Mouse (Mus musculus) spleen, adult 2 months (tissue): ENCODE measurements around the gene Pdia5.

Experiments used
- CTCF ChIP-seq: fragments of 200-500 bp; IDR thresholded peaks from 2 replicates; pipeline ENCODE4 v1.5.1; 2011; ENCODE audit warnings: mild to moderate bottlenecking, inconsistent platforms; ENCODE audit not compliant: insufficient read depth, insufficient read length, insufficient replicate concordance; ENCODE audit errors: extremely low read depth
- POLR2A ChIP-seq: fragments of 200-500 bp; IDR thresholded peaks from 2 replicates; pipeline ENCODE4 v1.6.1; 2011; ENCODE audit warnings: low read depth, low read length, inconsistent platforms

DNA sequence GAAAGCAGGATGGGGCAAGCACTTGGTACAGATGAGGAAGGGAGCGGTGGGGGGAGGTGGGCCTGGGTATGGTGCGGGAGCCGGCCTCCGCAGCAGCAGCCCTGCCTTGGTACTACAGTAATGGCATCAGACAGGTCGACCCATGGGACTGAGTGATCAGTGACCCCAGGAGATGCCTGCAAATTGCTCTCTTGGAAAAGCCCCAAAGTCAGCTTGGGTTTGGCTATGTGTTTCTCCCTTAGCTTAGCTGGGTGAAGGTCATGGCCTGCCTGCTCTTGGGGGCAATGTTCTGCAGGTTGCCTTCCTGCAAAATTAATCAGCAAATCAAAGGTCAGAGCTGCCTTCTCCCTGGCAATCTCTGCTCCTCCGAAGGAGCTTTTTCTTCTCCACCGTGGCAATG lies 28.6 kb upstream of the Pdia5 start:
- TF ChIP-seq POLR2A = no peak
- TF ChIP-seq CTCF = no peak
